Mouse (Mus musculus) hindbrain, postnatal 0 days (tissue): ENCODE measurements around the gene Hoxc10. TPM values are rescaled to one million over a fixed set of nuclear protein-coding genes. Genes with fewer than 3 reads are reported as not detected.

Experiments
- ATAC-seq: fragments of 200-750 bp; cut with Nextera tagmentation; 2 replicates; pipeline ENCODE4 v1.8.0; 2017; ENCODE audit warnings: mild to moderate bottlenecking, moderate TSS enrichment, moderate library complexity
- DNase-seq: peaks from one replicate; pipeline ENCODE4 v3.0.0-alpha.2; 2015; ENCODE audit warnings: low spot score
- H3K27ac ChIP-seq: fragments of 300-500 bp; sonication (generic); 2 replicates; pipeline ENCODE4 v1.5.1; 2014; ENCODE audit warnings: mild to moderate bottlenecking
- H3K27me3 ChIP-seq: fragments of 300-500 bp; sonication (generic); 2 replicates; pipeline ENCODE4 v1.6.1; 2014; ENCODE audit warnings: low read length, mixed read lengths; ENCODE audit not compliant: insufficient read depth
- H3K36me3 ChIP-seq: fragments of 300-500 bp; sonication (generic); 2 replicates; pipeline ENCODE4 v1.6.1; 2014; ENCODE audit warnings: low read length, mixed read lengths; ENCODE audit not compliant: insufficient read depth
- H3K4me1 ChIP-seq: fragments of 300-500 bp; sonication (generic); 2 replicates; pipeline ENCODE4 v1.6.1; 2014; ENCODE audit warnings: antibody characterized with exemption, low read length, mixed read lengths; ENCODE audit not compliant: insufficient read depth
- H3K4me2 ChIP-seq: fragments of 300-500 bp; sonication (generic); 2 replicates; pipeline ENCODE4 v1.6.1; 2014; ENCODE audit warnings: low read depth, mild to moderate bottlenecking, low read length, moderate library complexity, mixed read lengths
- H3K4me3 ChIP-seq: fragments of 300-500 bp; sonication (generic); 2 replicates; pipeline ENCODE4 v1.5.1; 2014; ENCODE audit warnings: low read length
- H3K9ac ChIP-seq: fragments of 300-500 bp; sonication (generic); replicated peaks from 2 replicates; pipeline ENCODE4 v1.6.1; 2014; ENCODE audit warnings: mild to moderate bottlenecking, low read length, moderate library complexity, mixed read lengths
- H3K9me3 ChIP-seq: fragments of 300-500 bp; sonication (generic); 2 replicates; pipeline ENCODE4 v1.6.1; 2016; ENCODE audit warnings: low read length, mixed read lengths
- CTCF ChIP-seq: IDR thresholded peaks from 2 replicates; pipeline ENCODE4 v1.5.1; 2016; ENCODE audit warnings: antibody characterized with exemption, control low read depth, low read depth
- WGBS: fragments of 180-500 bp; shearing (Covaris S2); extraction: QIAGEN DNeasy Blood & Tissue Kit; methylation state at CpG from one replicate; pipeline ENCODE4 v1.1.7; 2014; 5-methylcytosine and 5-hydroxymethylcytosine counted together
- polyA plus RNA-seq: library from polyadenylated mRNA; unstranded; fragments of >200 nt; fragmentation: Nextera tagmentation; extraction: Ambion mirVana; gene quantifications from 2 replicates; pipeline ENCODE4 v1.2.1, GENCODE M21; 2015
- total RNA-seq: library from RNA; depleted of rRNA; stranded (reverse); fragments of >200 nt; gene quantifications from 2 replicates; pipeline ENCODE4 v1.2.3, GENCODE M21; 2014

The Hoxc10 gene
- total and polyA plus RNA-seq, 2 experiments from 2014 or later, result not detected

DNA sequence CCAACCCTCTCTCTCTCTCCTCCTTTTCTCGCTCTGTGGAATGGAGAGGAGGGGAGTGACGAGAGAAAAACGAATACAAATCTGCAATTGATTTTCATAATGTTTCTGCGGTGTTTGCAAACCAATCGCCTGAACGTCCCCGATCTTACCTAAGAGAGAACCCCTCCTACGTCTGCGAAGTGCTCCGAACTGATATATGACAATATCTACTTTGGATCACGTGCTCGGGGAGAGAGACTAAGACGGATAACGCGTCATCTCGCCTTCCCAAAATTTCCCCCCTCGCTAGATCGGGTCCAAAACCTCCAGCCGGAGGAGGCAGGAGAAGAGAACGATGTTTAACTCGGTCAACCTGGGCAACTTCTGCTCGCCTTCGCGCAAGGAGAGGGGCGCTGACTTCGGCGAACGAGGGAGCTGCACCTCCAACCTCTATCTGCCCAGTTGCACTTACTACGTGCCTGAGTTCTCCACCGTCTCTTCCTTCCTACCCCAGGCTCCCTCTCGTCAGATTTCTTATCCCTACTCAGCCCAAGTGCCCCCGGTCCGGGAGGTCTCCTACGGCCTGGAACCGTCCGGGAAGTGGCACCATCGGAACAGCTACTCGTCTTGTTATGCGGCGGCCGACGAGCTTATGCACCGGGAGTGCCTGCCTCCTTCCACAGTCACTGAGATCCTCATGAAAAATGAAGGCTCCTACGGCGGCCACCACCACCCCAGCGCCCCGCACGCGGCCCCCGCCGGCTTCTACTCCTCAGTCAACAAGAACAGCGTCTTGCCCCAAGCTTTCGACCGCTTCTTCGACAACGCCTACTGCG, 12.2 kb upstream of the Hoxc10 start, which contains the start of gene Hoxc11:
TSS of gene Hoxc11 (plus strand) at position 236 of the 815 bp plus-strand sequence.
- Histone ChIP-seq H3K27me3 (peaks cover 95% of the 10 kb centered on the region), H3K4me1 (no peaks in the 10 kb centered on the region), H3K27ac (no peak within 1 kb of the TSS), H3K4me2 (no peak within 1 kb of the TSS), H3K9me3 (no peaks in the 10 kb centered on the region), H3K9ac (no peak within 1 kb of the TSS), H3K4me3 (no peak within 1 kb of the TSS), H3K36me3 (no peaks in the 10 kb centered on the region)
- under 1% methylated on average over 56 of the region's 57 CpGs for WGBS
- ATAC-seq (no peak), DNase-seq (no peak)
- TF ChIP-seq CTCF, result no peak

DNA sequence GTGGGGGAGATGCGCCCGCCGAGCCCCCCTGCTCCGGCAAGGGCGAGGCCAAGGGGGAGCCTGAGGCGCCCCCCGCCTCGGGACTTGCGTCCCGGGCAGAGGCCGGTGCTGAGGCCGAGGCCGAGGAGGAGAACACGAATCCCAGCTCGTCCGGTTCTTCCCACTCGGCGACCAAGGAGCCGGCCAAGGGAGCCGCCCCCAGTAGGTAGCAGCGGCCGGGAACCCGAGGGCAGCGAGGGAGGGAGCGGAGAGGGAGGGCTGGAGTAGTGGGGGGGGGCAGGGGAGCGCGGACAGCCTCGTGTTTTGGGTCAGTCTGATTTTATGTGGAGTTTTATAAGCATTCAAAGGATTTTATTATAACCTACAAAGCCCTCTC, 11.6 kb upstream of the Hoxc10 start:
- DNase-seq (no peak), ATAC-seq (no peak)
- H3K9ac ChIP-seq, result no peak overlapping the region
- no peaks in the 10 kb centered on the region for H3K36me3 ChIP-seq
- peaks cover 95% of the 10 kb centered on the region for H3K27me3 ChIP-seq
- H3K27ac ChIP-seq, result no peak overlapping the region
- WGBS, result 1% methylated on average over 28 of the region's 28 CpGs
- no peak overlapping the region for H3K4me3 ChIP-seq
- H3K4me1 ChIP-seq, result no peaks in the 10 kb centered on the region
- H3K4me2 ChIP-seq, result no peak overlapping the region
- no peak for TF ChIP-seq CTCF
- no peaks in the 10 kb centered on the region for H3K9me3 ChIP-seq

DNA sequence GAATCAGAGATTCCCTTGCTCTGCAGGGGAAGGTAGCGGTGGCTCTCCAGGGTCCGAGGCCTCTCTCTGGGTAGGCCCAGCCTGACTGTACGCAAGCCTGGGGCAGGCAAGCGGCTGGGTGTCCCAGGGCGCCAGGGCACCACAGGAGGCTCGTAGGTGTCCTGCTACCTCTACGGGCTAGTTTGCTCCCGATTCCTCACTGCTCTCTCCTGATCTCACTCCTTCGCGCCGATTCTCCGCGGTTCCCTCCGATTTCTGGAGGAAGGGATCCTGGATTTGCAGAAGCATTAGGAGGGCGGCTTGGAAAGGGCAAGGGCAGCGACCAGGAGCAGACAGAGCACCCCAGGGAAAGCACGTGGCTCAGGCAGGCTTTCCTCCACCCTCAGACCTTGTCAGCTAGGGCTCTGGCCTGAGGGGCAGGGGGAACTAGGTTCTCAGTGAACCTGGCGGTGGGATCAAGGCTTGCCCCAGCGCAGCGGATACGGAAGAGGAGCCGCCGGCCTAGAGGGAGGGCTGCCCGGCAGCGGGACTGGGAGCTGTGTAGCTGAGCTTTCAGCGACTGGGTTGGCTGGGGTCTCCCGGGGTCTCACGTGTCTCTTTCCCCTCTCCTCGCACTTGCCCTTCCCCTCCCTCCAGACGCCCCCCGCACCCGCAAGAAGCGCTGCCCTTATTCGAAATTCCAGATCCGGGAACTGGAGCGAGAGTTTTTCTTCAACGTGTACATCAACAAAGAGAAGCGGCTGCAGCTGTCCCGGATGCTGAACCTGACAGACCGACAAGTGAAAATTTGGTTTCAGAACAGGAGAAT, 10.6 kb upstream of the Hoxc10 start:
- H3K9me3 ChIP-seq, result no peaks in the 10 kb centered on the region
- no peak overlapping the region for H3K9ac ChIP-seq
- peaks cover 97% of the 10 kb centered on the region for H3K27me3 ChIP-seq
- no peaks in the 10 kb centered on the region for H3K4me1 ChIP-seq
- no peak for TF ChIP-seq CTCF
- H3K4me2 ChIP-seq, result no peak overlapping the region
- ATAC-seq, result no peak
- WGBS, result 2% methylated on average over 40 of the region's 40 CpGs
- no peak for DNase-seq
- no peak overlapping the region for H3K4me3 ChIP-seq
- H3K36me3 ChIP-seq, result no peaks in the 10 kb centered on the region
- no peak overlapping the region for H3K27ac ChIP-seq

DNA sequence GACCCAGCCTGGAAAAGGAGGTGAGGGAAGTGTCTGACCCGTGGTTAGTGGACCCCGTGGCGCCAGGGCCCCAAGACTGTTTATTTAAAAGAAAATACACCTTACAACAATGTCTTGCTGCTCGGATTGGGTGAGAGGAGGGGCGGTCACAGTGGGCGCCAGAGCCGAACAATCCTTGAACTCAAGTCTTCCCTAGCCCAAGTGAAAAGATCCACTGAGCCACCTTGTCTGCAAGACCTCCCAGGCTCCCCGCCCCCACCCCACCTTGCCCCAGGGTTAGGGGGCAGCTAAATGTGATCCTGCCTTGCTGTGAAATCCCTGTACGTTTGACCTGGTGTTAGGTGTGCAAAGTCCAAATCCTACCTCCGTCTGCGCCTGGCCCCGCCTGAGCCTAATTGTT, 9.7 kb upstream of the Hoxc10 start:
- no peak overlapping the region for H3K4me3 ChIP-seq
- 2% methylated on average over 12 of the region's 12 CpGs for WGBS
- ATAC-seq, result no peak
- TF ChIP-seq CTCF, result no peak
- no peaks in the 10 kb centered on the region for H3K4me1 ChIP-seq
- no peak overlapping the region for H3K9ac ChIP-seq
- H3K27me3 ChIP-seq, result peaks cover 97% of the 10 kb centered on the region
- no peak overlapping the region for H3K27ac ChIP-seq
- no peaks in the 10 kb centered on the region for H3K9me3 ChIP-seq
- DNase-seq, result no peak
- H3K36me3 ChIP-seq, result no peaks in the 10 kb centered on the region
- H3K4me2 ChIP-seq, result no peak overlapping the region

DNA sequence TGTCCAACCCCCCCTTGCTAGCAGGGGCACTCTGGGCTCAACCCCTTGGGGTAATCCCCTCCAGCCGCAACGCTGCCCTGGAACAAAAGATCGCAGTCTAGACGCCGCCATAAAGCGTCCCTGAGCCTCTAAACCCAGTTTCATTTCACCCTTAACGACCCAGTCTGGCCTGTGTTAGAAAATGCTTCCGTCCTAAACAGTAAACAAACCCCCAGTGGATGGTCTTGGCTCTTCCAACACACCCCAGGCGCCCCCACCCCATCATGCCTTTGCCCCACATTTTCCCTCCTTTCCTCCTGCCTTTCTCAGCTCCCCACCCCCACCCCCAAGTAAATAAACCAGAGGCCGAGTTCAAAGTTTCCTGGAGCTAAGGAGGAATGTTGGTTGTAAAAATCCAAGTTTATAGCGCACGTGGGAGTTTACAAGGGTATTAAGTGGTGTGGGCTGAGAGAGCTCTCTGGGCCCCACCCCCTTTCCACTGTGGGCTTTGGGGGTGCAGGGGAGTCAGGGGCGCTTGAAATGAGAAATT, 6.9 kb upstream of the Hoxc10 start:
- TF ChIP-seq CTCF, result no peak
- Histone ChIP-seq H3K9me3 (no peaks in the 10 kb centered on the region), H3K9ac (no peak overlapping the region), H3K4me2 (no peak overlapping the region), H3K36me3 (no peaks in the 10 kb centered on the region), H3K27ac (no peak overlapping the region), H3K4me1 (no peaks in the 10 kb centered on the region), H3K27me3 (peaks cover 95% of the 10 kb centered on the region), H3K4me3 (no peak overlapping the region)
- WGBS, result 2% methylated on average over 13 of the region's 13 CpGs
- ATAC-seq (no peak), DNase-seq (no peak)

DNA sequence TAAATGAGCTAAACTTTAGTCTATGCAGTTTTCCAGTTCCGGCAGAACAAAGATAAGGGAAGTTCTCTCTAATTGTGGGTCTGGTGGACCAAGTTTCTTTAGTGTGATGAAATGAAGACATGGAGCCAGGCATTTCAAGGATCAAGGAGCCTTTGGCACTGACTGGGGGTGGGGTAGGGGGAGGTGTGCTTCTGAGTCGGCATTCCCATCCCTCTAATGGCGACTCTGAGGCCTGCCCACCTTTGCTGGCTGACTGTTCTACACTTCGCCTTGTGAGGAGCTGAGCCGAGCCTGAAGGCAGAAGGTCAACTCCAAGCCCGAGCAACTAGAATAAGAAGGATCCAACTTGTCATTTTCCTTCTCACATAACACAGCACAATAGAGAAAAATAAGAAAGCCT, 4.9 kb upstream of the Hoxc10 start:
- Histone ChIP-seq H3K27me3 (peaks cover 95% of the 10 kb centered on the region), H3K4me1 (no peaks in the 10 kb centered on the region), H3K9me3 (no peaks in the 10 kb centered on the region), H3K9ac (no peak overlapping the region), H3K4me2 (no peak overlapping the region), H3K36me3 (no peaks in the 10 kb centered on the region), H3K4me3 (no peak overlapping the region), H3K27ac (no peak overlapping the region)
- 5% methylated on average over 6 of the region's 6 CpGs for WGBS
- no peak for TF ChIP-seq CTCF
- no peak for ATAC-seq
- no peak for DNase-seq
